Mouse (Mus musculus) gastrocnemius, postnatal 25 days (tissue): Measurements from ENCODE around the gene Fabp2. TPM values are rescaled to one million over a fixed set of nuclear protein-coding genes. Genes with fewer than 3 reads are reported as not detected.

ENCODE experiments used
- DNase-seq: peaks from one replicate; pipeline ENCODE4 v3.0.0; 2022
- long read RNA-seq, 2 experiments: library from polyadenylated mRNA; stranded (forward); transcript quantifications; one replicate each; pipeline ENCODE4 v2.0.0; 2021
- total RNA-seq, 2 experiments: library from RNA; stranded (reverse); gene quantifications; 1 replicate in 1 of 2; 2 replicates in 1 of 2; pipeline ENCODE4 v1.2.3; 2021

Fabp2 gene
- total RNA-seq: not detected
- long read RNA-seq, experiment 1: 0 reads
- long read RNA-seq, experiment 2: 0 reads

DNA sequence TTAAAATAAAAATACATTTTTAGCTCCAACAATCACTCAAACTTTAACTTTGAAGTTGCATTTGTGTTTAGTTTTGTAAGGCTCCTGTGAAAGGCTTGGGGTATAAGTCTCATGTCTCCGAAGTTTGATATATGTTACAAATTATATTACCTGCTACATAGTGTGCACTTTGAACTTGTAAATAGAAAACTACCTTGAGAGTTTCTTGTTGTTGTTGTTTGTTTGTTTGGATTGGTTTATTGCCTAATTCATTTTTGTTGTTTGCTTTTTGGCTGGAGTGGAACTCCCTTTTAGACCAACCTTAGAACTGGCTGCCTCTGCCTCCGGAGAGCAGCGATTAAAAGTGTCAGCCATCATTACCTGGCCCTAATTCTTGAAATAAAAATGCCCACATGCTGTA, at the start of gene Fabp2:
Gene Fabp2 (plus strand): TSS at position 301 of the 400 bp plus-strand sequence.
- no peak for DNase-seq

GRCm38 (mm10) chr3:122848410-122849034, 46.4 kb upstream of the Fabp2 start:
- DNase-seq: no peak

- DNase-seq: no peak
Observed at GRCm38 (mm10) chr3:122855149-122855548, 39.7 kb upstream of the Fabp2 start.

GRCm38 (mm10) chr3:122859829-122860228, 35.0 kb upstream of the Fabp2 start:
- no peak for DNase-seq

DNA sequence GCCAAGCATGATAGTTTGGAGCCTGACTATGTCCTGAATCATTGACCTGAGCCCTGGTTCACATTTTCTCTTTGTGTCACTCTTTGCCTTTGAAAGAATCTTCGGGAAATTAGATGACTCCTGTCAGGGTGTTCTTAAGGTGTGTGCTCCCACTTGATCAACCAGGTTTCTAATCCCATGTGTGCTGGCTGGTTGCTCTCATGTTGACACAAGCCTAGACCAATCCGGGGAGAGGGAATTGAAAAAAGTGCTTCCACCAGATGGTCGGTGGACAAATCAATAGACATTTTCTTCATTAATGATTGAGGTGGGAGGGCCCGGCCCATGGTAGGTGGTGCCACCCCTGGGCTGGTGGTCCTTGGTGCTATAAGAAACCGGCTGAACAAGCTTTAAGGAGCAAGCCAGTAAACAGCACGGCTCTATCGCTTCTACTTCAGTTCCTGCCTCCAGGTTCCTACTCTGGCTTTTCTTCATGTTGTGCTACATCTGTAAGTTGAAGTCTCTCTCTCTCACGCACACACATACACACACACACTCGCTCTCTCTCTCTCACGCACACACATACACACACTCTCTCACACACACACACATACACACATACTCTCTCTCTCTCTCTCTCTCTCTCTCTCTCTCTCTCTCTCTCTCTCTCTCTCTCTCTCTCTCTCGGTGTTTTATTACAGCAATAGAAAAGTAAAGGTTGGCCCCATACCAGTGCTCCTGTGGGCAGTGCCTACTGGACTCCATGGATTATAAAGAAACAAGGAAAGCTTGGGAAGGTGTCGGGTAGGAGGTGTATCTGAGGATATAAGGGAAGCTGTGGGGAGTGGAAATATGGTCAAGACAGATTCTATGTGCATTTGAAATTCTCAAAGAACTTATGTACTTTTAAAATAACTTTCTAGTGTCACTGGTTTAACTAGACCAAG, 34.0 kb upstream of the Fabp2 start:
- DNase-seq: no peak

GRCm38 (mm10) chr3:122865092-122865491, 29.8 kb upstream of the Fabp2 start:
- DNase-seq: no peak

DNA sequence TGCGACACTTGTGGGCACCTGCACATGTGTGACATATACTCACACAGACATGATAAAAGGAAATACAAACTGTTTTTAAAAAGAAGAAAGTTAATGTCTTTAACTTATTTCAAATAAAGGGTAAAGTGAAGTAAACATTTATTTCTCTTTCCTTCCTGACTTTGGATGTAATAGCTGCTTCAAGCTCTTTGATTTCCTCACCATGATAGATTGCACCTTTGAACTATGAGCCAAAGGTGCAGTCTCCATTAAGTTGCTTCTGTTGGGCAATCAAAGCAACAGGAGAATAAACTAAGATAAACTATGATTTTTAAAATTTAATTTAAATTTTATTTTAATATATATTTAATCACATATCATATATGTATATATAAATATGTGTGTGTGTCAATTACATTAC, 26.6 kb upstream of the Fabp2 start:
- DNase-seq: no peak

DNA sequence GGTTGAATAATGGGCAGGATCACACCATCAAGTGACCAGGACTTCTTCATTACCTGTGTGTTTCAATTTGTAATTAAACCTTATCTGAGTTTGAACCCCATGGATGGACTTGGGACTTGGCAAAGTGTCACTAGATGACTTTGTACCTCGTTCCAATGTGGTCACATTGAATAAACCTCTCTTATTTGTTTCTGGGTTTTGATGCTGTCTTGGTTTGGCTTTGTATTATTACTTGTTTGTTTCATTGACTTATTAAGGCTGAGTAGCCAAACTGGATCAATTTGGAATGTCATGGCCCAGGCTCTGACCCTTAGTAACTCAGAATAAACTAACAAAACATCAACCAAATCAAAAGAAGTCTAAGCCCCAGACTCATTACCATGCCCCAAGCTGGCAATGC, 23.3 kb upstream of the Fabp2 start:
- no peak for DNase-seq

DNA sequence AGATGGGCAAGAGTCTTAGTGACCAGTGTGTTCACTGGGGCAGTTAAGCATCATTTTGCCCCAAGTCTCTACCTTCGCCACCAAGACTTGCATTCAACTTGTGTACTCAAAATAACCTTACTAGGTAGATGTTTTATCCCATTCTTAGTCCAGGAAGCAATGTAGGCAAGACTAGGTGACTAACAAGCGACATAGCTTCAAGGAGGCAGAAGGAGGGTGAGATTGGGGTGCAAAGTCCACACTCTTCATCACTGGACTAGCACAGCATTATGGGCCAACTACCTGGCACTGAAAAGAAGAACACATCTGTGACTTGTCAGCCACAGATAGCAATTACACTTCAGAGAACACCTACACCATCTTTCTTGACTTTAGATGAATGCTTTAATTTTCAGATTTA, 18.0 kb upstream of the Fabp2 start:
- no peak for DNase-seq

DNA sequence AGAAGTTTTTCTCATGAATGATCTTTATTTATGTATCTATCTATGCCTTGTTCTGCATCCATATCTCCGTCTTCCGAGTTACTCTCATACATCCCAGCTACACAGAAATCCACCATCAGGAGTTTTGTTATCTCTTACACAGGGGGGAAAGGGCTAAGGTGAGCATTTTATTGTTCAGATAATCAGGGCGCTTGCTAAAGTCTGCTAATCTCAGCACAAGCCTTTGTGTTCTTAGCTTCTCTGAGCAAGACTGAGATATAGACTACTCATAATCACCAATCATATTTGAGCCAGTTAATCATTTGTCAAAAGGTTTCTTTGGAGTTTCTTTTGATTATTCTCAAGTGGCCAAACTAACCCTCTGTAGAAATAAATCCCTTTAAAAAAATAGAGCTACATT, 17.3 kb upstream of the Fabp2 start:
- DNase-seq: no peak

DNA sequence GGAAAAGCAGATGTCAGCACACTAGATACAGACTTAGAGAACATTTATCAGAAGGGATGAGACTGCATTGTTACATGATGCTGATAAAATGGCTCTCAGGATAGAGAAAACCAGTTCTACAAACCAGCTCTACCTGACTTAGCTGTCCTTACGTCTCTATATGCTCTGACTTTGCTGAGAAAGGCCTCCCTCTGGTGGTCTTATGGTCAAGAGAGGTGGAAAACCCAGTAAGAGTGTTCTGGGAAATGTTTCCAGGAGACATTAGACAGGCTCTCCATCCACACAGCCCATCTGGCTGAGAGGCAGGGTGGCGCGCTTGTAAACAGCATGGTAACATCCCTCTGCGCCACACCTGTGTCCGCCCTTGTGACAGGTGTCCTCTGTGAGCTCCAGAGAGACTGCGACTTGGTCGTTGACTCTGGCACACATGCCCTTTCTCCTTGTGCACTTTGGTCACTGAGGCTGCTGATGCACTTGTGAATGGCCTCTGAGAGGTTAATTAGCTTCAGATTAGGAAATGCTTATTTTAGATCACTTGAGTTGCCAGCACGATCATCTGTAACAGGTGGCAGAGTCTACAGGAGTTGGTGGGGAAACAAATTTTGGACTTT, 16.1 kb upstream of the Fabp2 start:
- no peak for DNase-seq

GRCm38 (mm10) chr3:122887505-122888301, 7.2 kb upstream of the Fabp2 start:
- DNase-seq: no peak

- DNase-seq: no peak
Observed at GRCm38 (mm10) chr3:122888371-122888819, 6.5 kb upstream of the Fabp2 start.

DNA sequence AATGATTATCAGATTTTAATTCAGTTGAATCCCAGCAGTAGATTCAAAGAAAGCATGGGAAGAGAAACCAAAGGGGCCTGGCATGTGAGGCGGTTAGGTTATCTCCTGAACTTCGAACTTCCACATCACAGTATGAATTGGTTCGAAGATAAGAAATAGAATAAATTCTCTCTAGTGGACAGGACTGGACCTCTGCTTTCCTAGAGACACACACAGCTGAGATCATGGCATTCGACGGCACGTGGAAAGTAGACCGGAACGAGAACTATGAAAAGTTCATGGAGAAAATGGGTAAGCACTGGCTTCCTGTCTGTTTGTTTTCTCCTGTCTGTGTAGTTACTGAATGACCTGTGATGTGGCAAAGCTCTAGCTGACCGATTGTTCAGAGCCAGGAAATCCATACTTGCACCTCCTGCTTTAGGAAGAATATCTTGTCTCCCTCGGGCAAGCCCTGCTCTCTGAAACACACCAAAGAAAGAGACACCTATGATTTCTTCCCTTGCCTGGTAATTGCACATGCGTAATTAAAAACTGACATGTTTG, 388 bp downstream of the Fabp2 start:
- no peak for DNase-seq

- DNase-seq: no peak
Observed at GRCm38 (mm10) chr3:122898254-122898653, 3.4 kb downstream of the Fabp2 start.

- no peak for DNase-seq
Observed at GRCm38 (mm10) chr3:122903746-122904433, 9.0 kb downstream of the Fabp2 start.

- no peak for DNase-seq
Observed at GRCm38 (mm10) chr3:122907841-122908240, 13.0 kb downstream of the Fabp2 start.

DNA sequence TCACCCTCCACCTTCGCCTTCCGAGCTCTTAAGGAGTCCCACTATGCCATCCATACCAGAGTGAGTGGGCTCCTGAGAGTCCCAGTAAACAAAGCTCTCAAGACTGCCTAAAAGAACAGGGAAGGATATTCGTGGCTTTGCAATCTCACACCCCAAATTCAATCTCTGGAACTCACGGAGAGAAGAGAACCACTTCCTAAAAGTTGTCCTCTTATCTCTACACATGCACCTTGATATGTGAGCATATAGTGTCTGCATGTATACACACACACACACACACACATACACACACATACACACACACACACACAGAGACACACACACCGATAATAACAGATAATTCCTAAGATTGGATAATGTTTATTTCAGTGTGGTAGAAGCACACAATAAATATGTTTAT, 20.6 kb downstream of the Fabp2 start:
- DNase-seq: no peak

DNA sequence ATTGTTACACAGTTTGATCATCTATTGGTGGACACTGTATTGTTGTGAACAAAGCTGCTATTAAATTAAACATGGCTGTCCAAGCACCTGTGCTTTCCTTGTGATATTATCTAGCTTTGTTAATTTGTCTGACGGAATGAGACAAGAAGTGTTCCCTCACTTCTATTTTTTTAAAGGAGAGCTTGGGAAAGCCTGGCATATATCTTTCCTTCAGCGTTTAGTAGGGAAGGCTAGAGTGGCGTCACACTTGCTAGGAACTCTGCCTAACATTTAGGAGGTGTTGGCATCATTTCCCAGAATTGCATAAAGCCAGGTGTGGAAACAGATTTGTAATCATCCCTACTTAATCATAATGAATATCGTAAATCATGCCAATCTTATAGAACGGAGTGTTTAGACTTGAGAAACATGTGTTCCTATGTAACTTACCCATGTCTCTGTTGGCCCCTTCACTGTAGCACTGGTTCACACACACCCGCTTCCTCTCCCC, 21.4 kb downstream of the Fabp2 start:
- DNase-seq: no peak

DNA sequence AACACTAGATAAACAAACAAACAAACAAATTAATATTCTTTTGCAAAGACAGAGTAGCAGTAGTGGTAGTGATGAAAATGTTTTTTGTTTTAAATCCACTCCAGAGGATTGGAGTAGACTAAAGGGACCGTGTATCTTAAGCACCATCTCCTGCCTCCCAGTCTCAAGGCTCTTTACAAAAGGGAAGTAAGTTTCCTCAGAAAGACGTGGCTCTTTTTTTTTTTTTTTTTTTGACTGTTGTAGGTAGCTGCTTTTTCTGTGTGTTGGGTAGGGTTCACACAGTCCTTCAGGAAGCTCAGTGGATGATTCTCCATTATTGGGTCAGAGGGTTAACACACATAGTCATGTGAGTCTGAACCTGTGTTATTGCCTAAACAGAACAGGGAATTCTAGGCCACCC, 23.8 kb downstream of the Fabp2 start:
- no peak for DNase-seq

GRCm38 (mm10) chr3:122919260-122919659, 24.4 kb downstream of the Fabp2 start, which contains the start of gene Gm10959:
Gm10959 (minus strand) TSS chr3:122919360.
- no peak for DNase-seq
